Mouse (Mus musculus): ENCODE measurements at regions not wholly inside any gene's neighbourhood (a gene's known extent, or its start where the extent isn't known, plus 50 kb on each side); places are given as distances from the start of the nearest gene placed in this dataset.

GRCm38 (mm10) chr1:168801046-168801445, 369.0 kb upstream of the Pbx1 start:
- DNase-seq = no peak

GRCm38 (mm10) chr1:168786731-168787130, 354.7 kb upstream of the Pbx1 start:
- no peak for DNase-seq

- DNase-seq = no peak
Measured at GRCm38 (mm10) chr1:168783851-168784250, 351.8 kb upstream of the Pbx1 start.

- no peak for DNase-seq
Measured at GRCm38 (mm10) chr1:168764368-168764895, 332.4 kb upstream of the Pbx1 start.

- DNase-seq = no peak
Measured at GRCm38 (mm10) chr1:168761095-168761494, 329.0 kb upstream of the Pbx1 start.

- DNase-seq = no peak
Measured at GRCm38 (mm10) chr1:168760239-168760638, 328.2 kb upstream of the Pbx1 start.

- no peak for DNase-seq
Measured at GRCm38 (mm10) chr1:168758835-168759234, 326.8 kb upstream of the Pbx1 start.

GRCm38 (mm10) chr1:168754196-168754595, 322.1 kb upstream of the Pbx1 start:
- no peak for DNase-seq

GRCm38 (mm10) chr1:168743435-168743834, 311.4 kb upstream of the Pbx1 start:
- no peak for DNase-seq

GRCm38 (mm10) chr1:168738005-168738404, 305.9 kb upstream of the Pbx1 start:
- DNase-seq = no peak

- DNase-seq = no peak
Measured at GRCm38 (mm10) chr1:168737277-168737863, 305.3 kb upstream of the Pbx1 start.

GRCm38 (mm10) chr1:168733066-168733465, 301.0 kb upstream of the Pbx1 start:
- no peak for DNase-seq

GRCm38 (mm10) chr1:168709836-168710235, 277.8 kb upstream of the Pbx1 start:
- DNase-seq = no peak

GRCm38 (mm10) chr1:168709017-168709681, 277.1 kb upstream of the Pbx1 start:
- peak; percentile 7 for DNase-seq

- DNase-seq = peak; percentile 4
Measured at GRCm38 (mm10) chr1:168708161-168708865, 276.2 kb upstream of the Pbx1 start.

- DNase-seq = no peak
Measured at GRCm38 (mm10) chr1:168697386-168697785, 265.3 kb upstream of the Pbx1 start.

- DNase-seq = no peak
Measured at GRCm38 (mm10) chr1:168686821-168687220, 254.8 kb upstream of the Pbx1 start.

- DNase-seq = no peak
Measured at GRCm38 (mm10) chr1:168685147-168685546, 253.1 kb upstream of the Pbx1 start.

- DNase-seq = no peak
Measured at GRCm38 (mm10) chr1:168681685-168682491, 249.8 kb upstream of the Pbx1 start.

GRCm38 (mm10) chr1:168680674-168681073, 248.6 kb upstream of the Pbx1 start:
- DNase-seq = no peak

- DNase-seq = peak; percentile 5
Measured at GRCm38 (mm10) chr1:168676418-168677413, 244.6 kb upstream of the Pbx1 start.

GRCm38 (mm10) chr1:168675741-168676140, 243.7 kb upstream of the Pbx1 start:
- DNase-seq = no peak
